Mouse (Mus musculus): ENCODE results near the gene Gpank1.

- TF ChIP-seq POLR2A (IDR thresholded peaks at IDR 0.05; ENCODE audit: borderline replicate concordance, low read depth, low read length) (no peak), CTCF (IDR thresholded peaks at IDR 0.05; ENCODE audit: low read depth, low read length) (no peak)
Observed at GRCm38 (mm10) chr17:35154616-35155015, 33.4 kb downstream of the Gpank1 start.
